Mouse (Mus musculus) macrophage (primary cell): Measurements from ENCODE around the gene Hist2h3c1. TPM values are rescaled to one million over a fixed set of nuclear protein-coding genes. Genes with fewer than 3 reads are reported as not detected.
"Not testable (repeated sequence)": the region's sequence is repeated elsewhere in the genome, so short reads cannot be mapped to it uniquely, and the experiment has no call there.

Experiments
- H3K27ac ChIP-seq: fragments of 350-480 bp; formaldehyde crosslinking; 2 replicates; pipeline ENCODE4 v1.9.0; 2021
- H3K36me3 ChIP-seq: fragments of 350-480 bp; formaldehyde crosslinking; 2 replicates; pipeline ENCODE4 v1.9.0; 2021; ENCODE audit errors: inconsistent target
- H3K4me3 ChIP-seq: fragments of 350-480 bp; formaldehyde crosslinking; 2 replicates; pipeline ENCODE4 v1.9.0; 2021; ENCODE audit errors: inconsistent target
- H3K79me2 ChIP-seq: fragments of 350-480 bp; formaldehyde crosslinking; 2 replicates; pipeline ENCODE4 v1.9.0; 2021; ENCODE audit errors: inconsistent target
- WGBS: methylation state at CpG from one replicate; pipeline ENCODE4 v1.1.7; 2026; ENCODE audit warnings: inconsistent platforms; ENCODE audit not compliant: missing documents; 5-methylcytosine and 5-hydroxymethylcytosine counted together
- polyA plus RNA-seq: library from polyadenylated mRNA; stranded (reverse); fragments of 250-400 nt; gene quantifications from 3 replicates; pipeline ENCODE4 v1.2.4, GENCODE M21; 2018; ENCODE audit warnings: inconsistent platforms

Gene Hist2h3c1
- polyA plus RNA-seq, 1 experiment from 2014 or later = 8.5 TPM

- Histone ChIP-seq H3K36me3 (no peaks in the 10 kb centered on the region), H3K27ac (peak overlapping the region; percentile 94), H3K4me3 (no peak overlapping the region), H3K79me2 (peaks cover 46% of the 10 kb centered on the region)
- WGBS = 90% methylated on average over 2 of the region's 2 CpGs
Measured at GRCm38 (mm10) chr3:96225421-96225820, 21.1 kb upstream of the Hist2h3c1 start.

GRCm38 (mm10) chr3:96226695-96227648 is 19.5 kb upstream of the Hist2h3c1 start:
- H3K4me3 ChIP-seq = no peak overlapping the region

GRCm38 (mm10) chr3:96228828-96229227 is 17.7 kb upstream of the Hist2h3c1 start:
- peaks cover 23% of the 10 kb centered on the region for H3K79me2 ChIP-seq
- H3K27ac ChIP-seq = peak overlapping the region; percentile 94
- 77% methylated on average over 2 of the region's 2 CpGs for WGBS
- H3K4me3 ChIP-seq = no peak overlapping the region
- no peaks in the 10 kb centered on the region for H3K36me3 ChIP-seq

More at GRCm38 (mm10) chr3:96226695-96227648, 19.5 kb upstream of the Hist2h3c1 start:
- WGBS = 28% methylated on average over 8 of the region's 8 CpGs
- Histone ChIP-seq H3K27ac (peak overlapping the region; percentile 94), H3K79me2 (peaks cover 41% of the 10 kb centered on the region), H3K36me3 (no peaks in the 10 kb centered on the region)

DNA sequence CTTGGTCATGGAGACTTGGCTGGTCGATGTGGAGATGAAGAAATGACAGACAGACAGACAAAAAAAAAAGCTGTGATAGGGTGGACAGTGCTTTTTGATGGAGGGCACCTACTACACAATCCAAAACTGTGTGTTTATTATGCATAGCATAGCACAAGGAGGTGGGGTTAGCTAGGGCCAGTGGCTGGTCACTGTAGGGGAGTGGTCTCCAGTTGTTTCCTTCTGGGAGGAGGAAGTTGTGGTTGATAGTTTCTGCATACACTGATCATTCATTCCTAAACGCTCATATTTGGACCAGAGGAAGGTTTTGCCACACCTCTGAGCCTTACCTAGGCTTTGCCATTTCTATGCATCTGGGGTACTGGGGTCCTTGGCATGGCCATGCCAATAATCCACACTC is 16.1 kb upstream of the Hist2h3c1 start:
- 50% methylated on average over 2 of the region's 2 CpGs for WGBS
- Histone ChIP-seq H3K36me3 (no peaks in the 10 kb centered on the region), H3K27ac (no peak overlapping the region), H3K4me3 (no peak overlapping the region), H3K79me2 (peaks cover 7% of the 10 kb centered on the region; the same call in 1 of the 2 replicates)

- no peak overlapping the region for H3K27ac ChIP-seq
- H3K36me3 ChIP-seq = no peaks in the 10 kb centered on the region
- 93% methylated on average over 4 of the region's 4 CpGs for WGBS
- H3K4me3 ChIP-seq = no peak overlapping the region
- H3K79me2 ChIP-seq = no peaks in the 10 kb centered on the region
Measured at GRCm38 (mm10) chr3:96230910-96231757, 15.4 kb upstream of the Hist2h3c1 start.

GRCm38 (mm10) chr3:96231758-96232120 is 14.7 kb upstream of the Hist2h3c1 start:
- Histone ChIP-seq H3K4me3 (no peak overlapping the region), H3K79me2 (no peaks in the 10 kb centered on the region), H3K36me3 (no peaks in the 10 kb centered on the region), H3K27ac (no peak overlapping the region)
- WGBS = 79% methylated on average over 2 of the region's 2 CpGs

DNA sequence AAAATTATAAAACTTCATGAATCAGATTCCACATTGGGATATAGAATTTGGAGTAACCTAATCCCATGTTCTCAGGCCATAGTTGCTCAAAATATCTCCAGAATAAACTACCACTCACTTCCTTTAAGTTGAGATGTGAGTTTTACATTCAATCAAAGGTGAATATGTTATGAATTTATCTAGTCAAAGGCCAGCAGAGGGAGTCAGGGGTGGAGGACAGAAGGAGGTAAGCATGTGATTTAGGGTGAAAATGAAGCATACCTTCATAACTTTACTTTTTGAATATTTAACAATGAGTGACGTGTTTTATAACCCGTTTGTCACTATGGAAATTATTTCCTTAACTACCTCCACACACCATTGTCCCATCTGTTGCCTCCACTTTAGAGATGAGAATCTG is 11.6 kb upstream of the Hist2h3c1 start:
- WGBS = 100% methylated on average over 2 of the region's 2 CpGs
- Histone ChIP-seq H3K79me2 (no peaks in the 10 kb centered on the region), H3K27ac (no peak overlapping the region), H3K36me3 (no peaks in the 10 kb centered on the region), H3K4me3 (no peak overlapping the region)

- Histone ChIP-seq H3K4me3 (no peak overlapping the region), H3K79me2 (no peaks in the 10 kb centered on the region), H3K36me3 (no peaks in the 10 kb centered on the region), H3K27ac (no peak overlapping the region)
- 77% methylated on average over 3 of the region's 3 CpGs for WGBS
Measured at GRCm38 (mm10) chr3:96235836-96236235, 10.6 kb upstream of the Hist2h3c1 start.

DNA sequence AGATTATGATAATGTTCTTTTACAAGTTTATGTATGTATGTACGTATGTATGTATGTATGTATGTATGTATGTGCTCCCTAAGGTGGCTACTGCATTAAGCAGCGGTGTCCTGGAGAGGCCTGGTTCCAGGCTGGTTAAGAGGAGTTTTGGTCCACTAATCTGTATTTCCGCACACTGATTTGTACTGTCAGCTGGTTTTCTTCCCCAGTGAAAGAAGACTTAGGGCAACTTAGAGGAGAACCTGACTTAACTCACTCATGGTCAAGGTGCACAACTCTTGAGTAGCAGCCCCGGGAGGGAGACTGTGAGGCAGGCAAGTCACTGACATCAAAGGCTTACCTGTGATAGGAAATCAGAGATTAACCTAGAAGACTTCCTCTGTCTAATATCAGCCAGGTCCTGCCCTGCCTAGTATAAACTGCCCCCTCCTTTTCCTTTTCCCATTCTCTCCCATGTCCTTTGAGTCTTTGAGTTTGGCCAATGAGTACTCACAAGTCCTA is 9.6 kb upstream of the Hist2h3c1 start:
- H3K4me3 ChIP-seq = peak overlapping the region; percentile 43

GRCm38 (mm10) chr3:96237335-96237903 is 9.1 kb upstream of the Hist2h3c1 start:
- Histone ChIP-seq H3K36me3 (no peaks in the 10 kb centered on the region), H3K79me2 (no peaks in the 10 kb centered on the region), H3K27ac (peak overlapping the region; percentile 74), H3K4me3 (peak overlapping the region; percentile 43)
- 72% methylated on average over 7 of the region's 7 CpGs for WGBS

More for the DNA sequence above, 9.6 kb upstream of the Hist2h3c1 start:
- H3K36me3 ChIP-seq = no peaks in the 10 kb centered on the region
- H3K79me2 ChIP-seq = no peaks in the 10 kb centered on the region
- WGBS = 91% methylated on average over 4 of the region's 4 CpGs
- H3K27ac ChIP-seq = peak overlapping the region; percentile 74

GRCm38 (mm10) chr3:96237904-96238511 is 8.5 kb upstream of the Hist2h3c1 start:
- Histone ChIP-seq H3K4me3 (peak overlapping the region; percentile 43), H3K27ac (peak overlapping the region; percentile 74), H3K79me2 (no peaks in the 10 kb centered on the region; the same call in 1 of the 2 replicates), H3K36me3 (no peaks in the 10 kb centered on the region)
- WGBS = 11% methylated on average over 11 of the region's 12 CpGs

GRCm38 (mm10) chr3:96238954-96239793 is 7.3 kb upstream of the Hist2h3c1 start, which contains the start of gene Hist2h3c2:
Gene Hist2h3c2, minus strand, starts transcription at chr3:96239127.
- H3K36me3 ChIP-seq, H3K79me2 ChIP-seq: not testable (repeated sequence)
- Histone ChIP-seq H3K27ac (peak within 1 kb of the TSS; percentile 74), H3K4me3 (peak within 1 kb of the TSS; percentile 43)
- no CpG with 5 or more reads among the region's 68 CpGs for WGBS
